Mouse (Mus musculus) bone marrow macrophage, adult 2 months (primary cell): ENCODE measurements around the gene Insl5. TPM values are rescaled to one million over a fixed set of nuclear protein-coding genes. Genes with fewer than 3 reads are reported as not detected.

ENCODE experiments used
- H3K27ac ChIP-seq: 2 replicates; pipeline ENCODE4 v1.5.1; 2012; ENCODE audit warnings: low read depth, low read length; ENCODE audit not compliant: insufficient read depth
- H3K4me1 ChIP-seq: 2 replicates; pipeline ENCODE4 v1.6.1; 2012; ENCODE audit warnings: low read length; ENCODE audit not compliant: control insufficient read depth, insufficient read depth
- H3K4me3 ChIP-seq: 2 replicates; pipeline ENCODE4 v1.5.1; 2012; ENCODE audit warnings: mild to moderate bottlenecking, low read length, moderate library complexity; ENCODE audit not compliant: insufficient read depth
- CTCF ChIP-seq: IDR thresholded peaks from 2 replicates; pipeline ENCODE4 v1.5.1; 2012; ENCODE audit warnings: low read depth, mild to moderate bottlenecking, low read length, moderate library complexity
- POLR2A ChIP-seq: IDR thresholded peaks from 2 replicates; pipeline ENCODE4 v1.6.1; 2012; ENCODE audit warnings: mild to moderate bottlenecking, low read depth, low read length, borderline replicate concordance
- polyA plus RNA-seq: library from polyadenylated mRNA; stranded (reverse); fragments of >200 nt; gene quantifications from 2 replicates; pipeline ENCODE4 v1.2.4, GENCODE M21; 2012; ENCODE audit not compliant: missing spikeins, insufficient read depth, insufficient read length

The Insl5 gene
- polyA plus RNA-seq, 1 experiment: not detected

- H3K4me1 ChIP-seq: peaks cover 4% of the 10 kb centered on the region
- H3K4me3 ChIP-seq: no peak overlapping the region
- no peak overlapping the region for H3K27ac ChIP-seq
- no peak for TF ChIP-seq POLR2A
- no peak for TF ChIP-seq CTCF
Observed at GRCm38 (mm10) chr4:103028177-103029088, 1.8 kb upstream of the Insl5 start.

- no peak for TF ChIP-seq POLR2A
- TF ChIP-seq CTCF: no peak
- Histone ChIP-seq H3K27ac (no peak overlapping the region), H3K4me1 (peaks cover 4% of the 10 kb centered on the region), H3K4me3 (no peak overlapping the region)
Observed at GRCm38 (mm10) chr4:103027745-103028144, 1.1 kb upstream of the Insl5 start.

- no peak overlapping the region for H3K27ac ChIP-seq
- no peaks in the 10 kb centered on the region for H3K4me1 ChIP-seq
- H3K4me3 ChIP-seq: no peak overlapping the region
- no peak for TF ChIP-seq POLR2A
- no peak for TF ChIP-seq CTCF
Observed at GRCm38 (mm10) chr4:103013490-103013889, 13.2 kb downstream of the Insl5 start.

GRCm38 (mm10) chr4:103011823-103012222, 14.8 kb downstream of the Insl5 start:
- Histone ChIP-seq H3K27ac (no peak overlapping the region), H3K4me3 (no peak overlapping the region), H3K4me1 (peaks cover 6% of the 10 kb centered on the region; the same call in 1 of the 2 replicates)
- TF ChIP-seq POLR2A (no peak), CTCF (no peak)

- H3K4me3 ChIP-seq: no peak overlapping the region
- peaks cover 7% of the 10 kb centered on the region; the same call in 1 of the 2 replicates for H3K4me1 ChIP-seq
- no peak overlapping the region for H3K27ac ChIP-seq
- TF ChIP-seq POLR2A: no peak
- TF ChIP-seq CTCF: no peak
Observed at GRCm38 (mm10) chr4:103010734-103011133, 15.9 kb downstream of the Insl5 start.

GRCm38 (mm10) chr4:103006943-103007418, 19.7 kb downstream of the Insl5 start:
- Histone ChIP-seq H3K4me3 (no peak overlapping the region), H3K4me1 (peaks cover 7% of the 10 kb centered on the region; the same call in 1 of the 2 replicates), H3K27ac (no peak overlapping the region)
- no peak for TF ChIP-seq CTCF
- TF ChIP-seq POLR2A: no peak

- Histone ChIP-seq H3K4me3 (no peak overlapping the region), H3K27ac (no peak overlapping the region), H3K4me1 (peaks cover 7% of the 10 kb centered on the region; the same call in 1 of the 2 replicates)
- TF ChIP-seq POLR2A (no peak), CTCF (no peak)
Observed at GRCm38 (mm10) chr4:103006266-103006665, 20.4 kb downstream of the Insl5 start.

GRCm38 (mm10) chr4:103005190-103005945, 21.3 kb downstream of the Insl5 start:
- H3K4me3 ChIP-seq: no peak overlapping the region
- H3K4me1 ChIP-seq: peaks cover 7% of the 10 kb centered on the region; the same call in 1 of the 2 replicates
- no peak overlapping the region for H3K27ac ChIP-seq
- no peak for TF ChIP-seq CTCF
- no peak for TF ChIP-seq POLR2A

GRCm38 (mm10) chr4:103004681-103005080, 22.0 kb downstream of the Insl5 start:
- Histone ChIP-seq H3K4me1 (peaks cover 7% of the 10 kb centered on the region; the same call in 1 of the 2 replicates), H3K27ac (no peak overlapping the region), H3K4me3 (no peak overlapping the region)
- TF ChIP-seq CTCF (no peak), POLR2A (no peak)
